Comparison of ENCODE assay signal across 13 mouse cellular contexts in the genomic region with DNA sequence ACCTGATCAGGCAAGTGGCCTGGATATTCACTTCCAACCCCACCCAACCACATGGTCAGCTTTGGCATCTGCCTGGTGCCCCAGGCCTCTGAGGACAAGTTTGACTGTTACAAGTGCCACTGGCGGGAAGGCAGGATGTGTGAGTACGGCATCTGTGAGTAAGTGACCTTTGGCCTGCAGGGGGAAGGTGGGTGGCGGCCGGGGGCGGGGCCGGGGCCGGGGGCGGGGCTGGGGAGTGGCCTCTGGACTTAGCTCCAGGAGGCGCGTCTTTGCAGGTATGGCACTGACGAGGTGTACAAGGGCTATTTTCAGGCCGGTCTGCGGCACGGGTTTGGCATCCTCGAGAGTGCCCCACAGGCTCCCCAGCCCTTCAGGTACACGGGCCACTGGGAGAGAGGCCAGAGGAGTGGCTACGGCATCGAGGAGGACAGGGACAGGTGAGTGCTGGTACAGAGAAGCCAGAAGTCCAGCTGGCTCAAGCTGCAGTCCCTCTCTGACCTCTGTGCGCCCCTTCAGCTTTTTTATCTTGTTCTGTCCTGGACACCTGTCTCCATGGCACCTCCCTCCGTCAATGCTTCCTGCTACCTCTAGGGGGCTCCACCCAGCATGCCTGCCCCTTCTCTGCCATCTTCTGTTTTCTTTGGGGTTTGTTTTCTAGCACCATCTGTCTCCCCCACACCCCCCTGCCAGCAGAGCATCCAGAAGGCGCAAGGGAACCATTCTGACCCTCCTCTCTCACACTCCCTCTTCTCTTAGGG. TPM values are rescaled to one million over a fixed set of nuclear protein-coding genes. Genes with fewer than 3 reads are reported as not detected.
A peak's percentile ranks its signal among the peaks of the same experiment; 100 is the strongest.
DNase-seq lines count a peak whose midpoint lies in the region; ATAC-seq and TF ChIP-seq lines count a peak whose summit lies in the region.
"Had no signal": no experiment of that assay in that cellular context is flagged by ENCODE, and none has a peak within 500 bp of the region (broad histone marks: within the 10 kb centered on the region; RNA-seq: fewer than 3 reads in every experiment).

No protein-coding gene starts in this region.

- no peaks in the 10 kb centered on the region for H3K79me2 ChIP-seq in liver, adult 2 months (ENCODE audit: control insufficient read depth, insufficient read depth, low read length)

- no peak for TF ChIP-seq POLR2A in ES-Bruce4 (IDR thresholded peaks at IDR 0.05; ENCODE audit: insufficient read depth, low read length)
- TF ChIP-seq POLR2A in liver, adult 2 months (IDR thresholded peaks at IDR 0.05; ENCODE audit: extremely low read depth, insufficient read depth, low read length): no peak

- no peak for ATAC-seq in heart, embryonic 12.5 days (ENCODE audit: insufficient number of reproducible peaks, low FRiP score)
- ATAC-seq in intestine, embryonic 14.5 days (replicated peaks; ENCODE audit: low FRiP score, low TSS enrichment, low read depth): peak; percentile 63
- ATAC-seq: forebrain, embryonic 14.5 days had no signal

- TF ChIP-seq EP300 in ES-Bruce4 (IDR thresholded peaks at IDR 0.05; ENCODE audit: insufficient read depth, low read depth, low read length): peak; percentile 10; the same call in 1 of the 2 replicates

- H3K27me3 ChIP-seq in heart, embryonic 10.5 days (ENCODE audit: insufficient read depth, poor library complexity, severe bottlenecking): peaks cover 62% of the 10 kb centered on the region
- peaks cover 43% of the 10 kb centered on the region for H3K27me3 ChIP-seq in heart, embryonic 12.5 days (replicated peaks)
- H3K27me3 ChIP-seq in ES-Bruce4 (ENCODE audit: control insufficient read depth, insufficient read depth, low read length, poor library complexity, severe bottlenecking): no peaks in the 10 kb centered on the region
- no peaks in the 10 kb centered on the region for H3K27me3 ChIP-seq in intestine, embryonic 14.5 days (replicated peaks; ENCODE audit: control insufficient read depth, insufficient read depth, low read length)
- H3K27me3 ChIP-seq in liver, adult 2 months (ENCODE audit: control insufficient read depth, insufficient read depth, low read length): no peaks in the 10 kb centered on the region
- H3K27me3 ChIP-seq: lung, embryonic 15.5 days had no signal

- no peak overlapping the region for H3K4me2 ChIP-seq in heart, embryonic 12.5 days
- no peak overlapping the region for H3K4me2 ChIP-seq in intestine, embryonic 14.5 days (ENCODE audit: low read length)
- H3K4me2 ChIP-seq: hindbrain, embryonic 14.5 days; lung, embryonic 15.5 days had no signal

- TF ChIP-seq CTCF in ES-Bruce4 (IDR thresholded peaks at IDR 0.05; ENCODE audit: low read depth, low read length): peak; percentile 76
- peak; percentile 67 for TF ChIP-seq CTCF in liver, adult 2 months (IDR thresholded peaks at IDR 0.05; ENCODE audit: low read depth, low read length)

- no peaks in the 10 kb centered on the region for H3K9me3 ChIP-seq in heart, embryonic 10.5 days
- H3K9me3 ChIP-seq in heart, embryonic 12.5 days (replicated peaks): no peaks in the 10 kb centered on the region
- H3K9me3 ChIP-seq in ES-Bruce4 (replicated peaks; ENCODE audit: control insufficient read depth, insufficient read depth, low read length, poor library complexity, severe bottlenecking): no peaks in the 10 kb centered on the region
- H3K9me3 ChIP-seq in intestine, embryonic 14.5 days (ENCODE audit: control insufficient read depth, low read length): no peaks in the 10 kb centered on the region
- H3K9me3 ChIP-seq: lung, embryonic 15.5 days had no signal

- no peaks in the 10 kb centered on the region for H3K36me3 ChIP-seq in heart, embryonic 10.5 days
- no peaks in the 10 kb centered on the region for H3K36me3 ChIP-seq in heart, embryonic 12.5 days
- H3K36me3 ChIP-seq in ES-Bruce4 (ENCODE audit: control insufficient read depth, insufficient read depth, low read length, poor library complexity, severe bottlenecking): no peaks in the 10 kb centered on the region
- no peaks in the 10 kb centered on the region for H3K36me3 ChIP-seq in intestine, embryonic 14.5 days (ENCODE audit: control insufficient read depth, insufficient read depth, low read length)
- H3K36me3 ChIP-seq in liver, adult 2 months (ENCODE audit: control insufficient read depth, insufficient read depth, low read length): peaks cover 10% of the 10 kb centered on the region; the same call in 1 of the 2 replicates
- H3K36me3 ChIP-seq: lung, embryonic 15.5 days had no signal

- DNase-seq in heart, embryonic 10.5 days (ENCODE audit: low spot score): no peak
- peak; percentile 77 for DNase-seq in intestine, embryonic 14.5 days (ENCODE audit: low spot score)
- DNase-seq in liver, adult 2 months (ENCODE audit: extremely low read depth, low read depth, low spot score): peak; percentile 77
- DNase-seq in frontal cortex, adult 2 months (ENCODE audit: extremely low spot score in 1 of 2, low spot score in 1 of 2): no peak
- no peak for DNase-seq in spleen, adult 12 weeks (ENCODE audit: low spot score)
- DNase-seq in neural tube, embryonic 10.5 days (ENCODE audit: extremely low spot score, low spot score): no peak
- DNase-seq: cerebellum, adult 18-20 months had no signal

- H3K4me3 ChIP-seq in heart, embryonic 10.5 days: peak overlapping the region; percentile 24; the same call in 1 of the 2 replicates
- H3K4me3 ChIP-seq in heart, embryonic 12.5 days: no peak overlapping the region
- peak overlapping the region; percentile 12; the same call in 1 of the 2 replicates for H3K4me3 ChIP-seq in ES-Bruce4 (ENCODE audit: low read depth, low read length)
- no peak overlapping the region for H3K4me3 ChIP-seq in intestine, embryonic 14.5 days (ENCODE audit: low read depth, low read length)
- peak overlapping the region; percentile 13; the same call in 1 of the 2 replicates for H3K4me3 ChIP-seq in liver, adult 2 months (ENCODE audit: insufficient read depth, low read depth, low read length)
- H3K4me3 ChIP-seq: lung, embryonic 15.5 days had no signal

- 10% methylated on average over 21 of the region's 21 CpGs for WGBS in heart, embryonic 10.5 days
- 14% methylated on average over 21 of the region's 21 CpGs for WGBS in heart, embryonic 12.5 days
- WGBS in intestine, embryonic 14.5 days: 10% methylated on average over 21 of the region's 21 CpGs
- 15% methylated on average over 21 of the region's 21 CpGs for WGBS in liver, adult 2 months

- H3K9ac ChIP-seq in heart, embryonic 12.5 days: no peak overlapping the region
- no peak overlapping the region for H3K9ac ChIP-seq in ES-Bruce4 (ENCODE audit: low read depth, poor library complexity, severe bottlenecking)
- H3K9ac ChIP-seq in intestine, embryonic 14.5 days (ENCODE audit: low read length): no peak overlapping the region
- peak overlapping the region; percentile 47; the same call in 1 of the 2 replicates for H3K9ac ChIP-seq in liver, adult 2 months (ENCODE audit: low read depth, low read length)
- H3K9ac ChIP-seq: hindbrain, embryonic 14.5 days; lung, embryonic 15.5 days had no signal

- peaks cover 39% of the 10 kb centered on the region for H3K4me1 ChIP-seq in heart, embryonic 10.5 days
- H3K4me1 ChIP-seq in heart, embryonic 12.5 days (replicated peaks): peaks cover 16% of the 10 kb centered on the region
- peaks cover 8% of the 10 kb centered on the region for H3K4me1 ChIP-seq in ES-Bruce4 (ENCODE audit: control insufficient read depth, insufficient read depth, low read length)
- no peaks in the 10 kb centered on the region for H3K4me1 ChIP-seq in intestine, embryonic 14.5 days (replicated peaks; ENCODE audit: control insufficient read depth, insufficient read depth, low read length)
- H3K4me1 ChIP-seq in liver, adult 2 months (ENCODE audit: control insufficient read depth, insufficient read depth, low read length): peaks cover 7% of the 10 kb centered on the region

- 0 out of 2 replicates have a peak overlapping the region, but pooled peaks have one; percentile 16 for H3K27ac ChIP-seq in heart, embryonic 10.5 days
- H3K27ac ChIP-seq in heart, embryonic 12.5 days (ENCODE audit: poor library complexity, severe bottlenecking): no peak overlapping the region
- no peak overlapping the region for H3K27ac ChIP-seq in ES-Bruce4 (ENCODE audit: insufficient read depth, low read length)
- no peak overlapping the region for H3K27ac ChIP-seq in intestine, embryonic 14.5 days (ENCODE audit: low read depth)
- peak overlapping the region; percentile 47 for H3K27ac ChIP-seq in liver, adult 2 months (replicated peaks; ENCODE audit: insufficient read depth, low read depth, low read length)
- H3K27ac ChIP-seq: hindbrain, embryonic 14.5 days; lung, embryonic 15.5 days had no signal

RNA-seq across cellular contexts. Expression of gene Tmie, which starts 10.3 kb away (rescaled TPM):
- 0.17 and 0.68 TPM in 2 replicates for polyA plus RNA-seq in heart, embryonic 10.5 days (2016; fragmentation: Nextera tagmentation; extraction: Ambion mirVana)
- 0.06 and 0.65 TPM in 2 replicates for polyA plus RNA-seq in heart, embryonic 12.5 days (2016; fragmentation: Nextera tagmentation; extraction: Ambion mirVana)
- polyA plus RNA-seq in ES-Bruce4 (2011; ENCODE audit: insufficient read depth, insufficient read length, low read depth, missing spikeins): 1.6 and 3.1 TPM in 2 replicates
- polyA plus RNA-seq in intestine, embryonic 14.5 days (2014; fragmentation: Nextera tagmentation; extraction: Ambion mirVana): 0.40 and 0.54 TPM in 2 replicates
- total RNA-seq in liver, adult 2 months (2014; rRNA removed): 4.4 and 5.5 TPM in 2 replicates
- 13.1 and 20.8 TPM in 2 replicates for polyA plus RNA-seq in liver, adult 2 months (2012; rRNA removed)
- 2.2 and 2.5 TPM in 2 replicates for polyA plus RNA-seq in frontal cortex, adult 2 months (2012; rRNA removed)

RNA-seq across cellular contexts. Expression of gene Als2cl, which starts 10.5 kb away (rescaled TPM):
- polyA plus RNA-seq in heart, embryonic 10.5 days (2016; fragmentation: Nextera tagmentation; extraction: Ambion mirVana): 0.91 and 1.6 TPM in 2 replicates
- 1.3 and 1.4 TPM in 2 replicates for polyA plus RNA-seq in heart, embryonic 12.5 days (2016; fragmentation: Nextera tagmentation; extraction: Ambion mirVana)
- polyA plus RNA-seq in ES-Bruce4 (2011; ENCODE audit: insufficient read depth, insufficient read length, low read depth, missing spikeins): 17.4 and 18.1 TPM in 2 replicates
- 5.0 and 5.9 TPM in 2 replicates for polyA plus RNA-seq in intestine, embryonic 14.5 days (2014; fragmentation: Nextera tagmentation; extraction: Ambion mirVana)
- total RNA-seq in liver, adult 2 months (2014; rRNA removed): 8.0 and 16.8 TPM in 2 replicates
- polyA plus RNA-seq in liver, adult 2 months (2012; rRNA removed): 29.1 and 45.5 TPM in 2 replicates
- 7.9 and 8.3 TPM in 2 replicates for polyA plus RNA-seq in frontal cortex, adult 2 months (2012; rRNA removed)

RNA-seq across cellular contexts. Expression of gene Fam240a, which starts 26.5 kb away (rescaled TPM):
- not detected in 2 replicates for polyA plus RNA-seq in heart, embryonic 10.5 days (2016; fragmentation: Nextera tagmentation; extraction: Ambion mirVana)
- polyA plus RNA-seq in heart, embryonic 12.5 days (2016; fragmentation: Nextera tagmentation; extraction: Ambion mirVana): not detected in 2 replicates
- polyA plus RNA-seq in ES-Bruce4 (2011; ENCODE audit: insufficient read depth, insufficient read length, low read depth, missing spikeins): not detected in 2 replicates
- not detected in 2 replicates for polyA plus RNA-seq in intestine, embryonic 14.5 days (2014; fragmentation: Nextera tagmentation; extraction: Ambion mirVana)
- not detected in 2 replicates for total RNA-seq in liver, adult 2 months (2014; rRNA removed)
- not detected in 2 replicates for polyA plus RNA-seq in liver, adult 2 months (2012; rRNA removed)
- not detected in 2 replicates for polyA plus RNA-seq in frontal cortex, adult 2 months (2012; rRNA removed)
- polyA plus RNA-seq: forebrain, embryonic 14.5 days; hindbrain, embryonic 14.5 days; lung, embryonic 15.5 days had no signal

RNA-seq across cellular contexts. Expression of gene Prss50, which starts 32.4 kb away (rescaled TPM):
- 0.43 and 0.45 TPM in 2 replicates for polyA plus RNA-seq in heart, embryonic 10.5 days (2016; fragmentation: Nextera tagmentation; extraction: Ambion mirVana)
- polyA plus RNA-seq in heart, embryonic 12.5 days (2016; fragmentation: Nextera tagmentation; extraction: Ambion mirVana): 0.97 TPM in 1 of 2 replicates, not detected in the other
- 1.9 and 2.7 TPM in 2 replicates for polyA plus RNA-seq in ES-Bruce4 (2011; ENCODE audit: insufficient read depth, insufficient read length, low read depth, missing spikeins)
- 0.28 and 0.68 TPM in 2 replicates for polyA plus RNA-seq in intestine, embryonic 14.5 days (2014; fragmentation: Nextera tagmentation; extraction: Ambion mirVana)
- not detected in 2 replicates for total RNA-seq in liver, adult 2 months (2014; rRNA removed)
- not detected in 2 replicates for polyA plus RNA-seq in liver, adult 2 months (2012; rRNA removed)
- 0.65 and 0.86 TPM in 2 replicates for polyA plus RNA-seq in frontal cortex, adult 2 months (2012; rRNA removed)
- total RNA-seq: neutrophil, adult 5-6 weeks had no signal
- polyA plus RNA-seq: forebrain, embryonic 14.5 days; lung, embryonic 15.5 days had no signal

RNA-seq across cellular contexts. Expression of gene Prss46, which starts 45.9 kb away (rescaled TPM):
- not detected in 2 replicates for polyA plus RNA-seq in heart, embryonic 10.5 days (2016; fragmentation: Nextera tagmentation; extraction: Ambion mirVana)
- polyA plus RNA-seq in heart, embryonic 12.5 days (2016; fragmentation: Nextera tagmentation; extraction: Ambion mirVana): not detected in 2 replicates
- polyA plus RNA-seq in ES-Bruce4 (2011; ENCODE audit: insufficient read depth, insufficient read length, low read depth, missing spikeins): not detected in 2 replicates
- not detected in 2 replicates for polyA plus RNA-seq in intestine, embryonic 14.5 days (2014; fragmentation: Nextera tagmentation; extraction: Ambion mirVana)
- not detected in 2 replicates for total RNA-seq in liver, adult 2 months (2014; rRNA removed)
- not detected in 2 replicates for polyA plus RNA-seq in liver, adult 2 months (2012; rRNA removed)
- polyA plus RNA-seq in frontal cortex, adult 2 months (2012; rRNA removed): not detected in 2 replicates
- total RNA-seq: neutrophil, adult 5-6 weeks had no signal
- polyA plus RNA-seq: forebrain, embryonic 14.5 days; hindbrain, embryonic 14.5 days; lung, embryonic 15.5 days had no signal

Comparison
In these comparisons a context has a peak if more than half of its experiments do, and no peak if none do; other contexts are left out.
1. H3K27ac ChIP-seq: peak in heart, embryonic 10.5 days (single experiment) and liver, adult 2 months (single experiment); none in heart, embryonic 12.5 days (single experiment), ES-Bruce4 (single experiment) and intestine, embryonic 14.5 days (single experiment).
2. H3K4me3 ChIP-seq: peak in heart, embryonic 10.5 days (single experiment), ES-Bruce4 (single experiment) and liver, adult 2 months (single experiment); none in heart, embryonic 12.5 days (single experiment) and intestine, embryonic 14.5 days (single experiment).
3. DNase-seq: peak in intestine, embryonic 14.5 days (single experiment) and liver, adult 2 months (single experiment); none in heart, embryonic 10.5 days (single experiment), frontal cortex, adult 2 months (0 of 2), spleen, adult 12 weeks (single experiment) and neural tube, embryonic 10.5 days (single experiment).